Mouse (Mus musculus): ENCODE measurements around the gene Elavl1. TPM values are rescaled to one million over a fixed set of nuclear protein-coding genes. Genes with fewer than 3 reads are reported as not detected.

Gene Elavl1
- 14.7 TPM for polyA plus RNA-seq (2017; shearing (Covaris generic))

DNA sequence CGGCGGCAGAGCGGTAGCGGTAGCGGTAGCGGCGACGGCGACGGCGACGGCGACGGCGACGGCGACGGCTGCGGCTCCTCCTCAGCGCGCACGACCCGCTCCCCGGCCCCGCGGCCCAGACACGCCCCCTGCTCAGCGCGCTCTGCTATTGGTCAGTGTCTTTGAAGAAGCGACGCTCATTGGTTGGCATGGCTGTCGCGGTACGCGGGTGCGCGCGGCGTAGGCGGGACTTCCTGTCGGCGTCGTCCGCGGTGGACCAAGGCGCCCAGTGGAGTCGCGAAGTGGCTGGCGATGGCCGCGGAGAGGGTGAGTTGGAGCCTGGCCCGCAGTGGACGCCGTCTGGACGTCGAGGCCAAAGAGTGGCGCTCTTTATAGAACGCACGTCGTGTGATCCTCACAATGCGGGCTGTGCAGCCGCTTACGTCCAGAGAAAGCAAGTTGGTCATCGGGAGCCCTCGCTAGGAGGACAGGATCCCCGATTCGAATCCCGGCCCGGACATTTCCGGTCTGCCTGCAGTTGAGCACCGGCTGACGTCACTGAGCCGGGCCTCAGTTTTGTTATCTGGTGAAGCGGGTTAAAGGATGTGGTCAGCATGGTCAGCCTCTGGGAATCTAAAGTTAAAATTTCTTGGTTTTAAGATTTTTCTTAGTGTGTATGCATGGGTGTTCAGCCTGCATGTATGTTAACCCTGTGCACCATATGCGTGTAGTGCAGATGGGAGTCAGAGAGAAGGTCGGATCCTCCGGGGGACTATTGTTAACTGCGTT, at the start of gene Elavl1, which contains the start of gene Ccl25:
Elavl1 (minus strand) TSS at position 431 of the 768 bp plus-strand sequence.
Ccl25 (plus strand) TSS at position 228 of the 768 bp plus-strand sequence.

DNA sequence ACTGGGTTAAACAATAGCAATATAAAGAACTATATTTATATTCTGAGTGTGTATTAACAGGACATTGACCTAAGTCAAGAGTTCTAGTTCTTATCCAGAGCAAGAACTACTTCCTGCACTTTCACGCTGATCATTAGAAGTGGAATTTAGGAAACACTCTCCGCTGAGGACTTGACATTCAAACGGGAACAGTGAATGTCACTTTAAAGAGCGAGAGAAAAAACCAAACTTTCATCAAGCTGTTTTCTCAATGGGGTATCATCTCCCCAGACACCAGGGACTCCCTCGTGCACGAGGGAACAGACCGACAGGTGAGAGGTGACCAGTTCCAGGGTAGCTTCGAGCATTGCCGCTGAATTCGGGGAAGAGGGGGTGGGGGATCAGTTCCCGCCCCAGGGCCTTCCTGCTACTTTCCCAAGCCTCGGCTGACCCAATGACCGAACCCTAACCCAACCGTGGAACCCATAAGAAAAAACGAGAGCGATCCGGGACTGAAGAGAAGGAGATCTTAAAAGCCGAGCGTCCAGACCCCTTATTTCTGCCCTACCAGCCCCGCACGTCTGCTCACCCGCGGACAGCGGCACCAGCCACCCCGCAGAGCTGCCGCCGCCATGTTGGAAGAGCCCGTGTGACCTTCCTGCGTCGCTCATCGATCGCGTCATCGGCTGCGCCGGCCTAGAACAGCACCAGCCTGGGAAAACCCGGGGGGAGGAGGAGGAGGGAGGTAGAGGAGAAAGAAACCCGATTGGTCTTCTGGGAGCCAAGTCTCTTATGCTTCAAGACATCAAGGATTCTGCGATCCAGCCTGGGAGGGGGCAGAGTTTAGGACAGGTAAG, 49.7 kb downstream of the Elavl1 start, which contains the start of gene Timm44:
Timm44 (minus strand) TSS at position 639 of the 836 bp plus-strand sequence.

GRCm38 (mm10) chr8:4259125-4259804, 65.9 kb downstream of the Elavl1 start, which contains the start of gene Ctxn1:
Gene Ctxn1 (minus strand): TSS chr8:4259274.

GRCm38 (mm10) chr8:4252934-4253841, 72.0 kb downstream of the Elavl1 start, which contains the start of gene Snapc2:
Gene Snapc2 (plus strand): TSS chr8:4253080.

GRCm38 (mm10) chr8:4247951-4248540, 77.2 kb downstream of the Elavl1 start, which contains the start of gene Tgfbr3l:
Gene Tgfbr3l (plus strand): TSS chr8:4248214.

GRCm38 (mm10) chr8:4238434-4239192, 86.6 kb downstream of the Elavl1 start, which contains the start of the genes Map2k7 and Gm49320:
Gene Map2k7 (plus strand): TSS chr8:4238740.
Gene Gm49320 (plus strand): TSS chr8:4238865.

Other genes starting within 250 kb of the Elavl1 start
- not detected for gene Cd209f, start 219.6 kb downstream of the Elavl1 start, polyA plus RNA-seq (2017; shearing (Covaris generic))
- gene Cd209g, start 191.3 kb downstream of the Elavl1 start, polyA plus RNA-seq (2017; shearing (Covaris generic)): 0.07 TPM
- 12.7 TPM for gene Evi5l, start 158.8 kb downstream of the Elavl1 start, polyA plus RNA-seq (2017; shearing (Covaris generic))
- 0.39 TPM for gene Prr36, start 108.0 kb downstream of the Elavl1 start, polyA plus RNA-seq (2017; shearing (Covaris generic))
- gene Lrrc8e, start 98.6 kb downstream of the Elavl1 start, polyA plus RNA-seq (2017; shearing (Covaris generic)): 0.07 TPM
- 76.2 TPM for gene Map2k7, start 86.7 kb downstream of the Elavl1 start, polyA plus RNA-seq (2017; shearing (Covaris generic))
- gene Gm49320, start 86.5 kb downstream of the Elavl1 start, polyA plus RNA-seq (2017; shearing (Covaris generic)): 0.66 TPM
- 8.9 TPM for gene Tgfbr3l, start 77.2 kb downstream of the Elavl1 start, polyA plus RNA-seq (2017; shearing (Covaris generic))
- gene Snapc2, start 72.3 kb downstream of the Elavl1 start, polyA plus RNA-seq (2017; shearing (Covaris generic)): 31.9 TPM
- 0.76 TPM for gene Ctxn1, start 66.1 kb downstream of the Elavl1 start, polyA plus RNA-seq (2017; shearing (Covaris generic))
- gene Timm44, start 49.5 kb downstream of the Elavl1 start, polyA plus RNA-seq (2017; shearing (Covaris generic)): 66.0 TPM
- gene Ccl25, start 203 bp downstream of the Elavl1 start, polyA plus RNA-seq (2017; shearing (Covaris generic)): 14.7 TPM
- 65.9 TPM for gene Cers4, start 167.6 kb upstream of the Elavl1 start, polyA plus RNA-seq (2017; shearing (Covaris generic))